Comparison of ENCODE assay signal across 18 mouse cellular contexts in genomic region chr4:11868565-11868964, GRCm38 (mm10).
"Had no signal": no experiment of that assay in that cellular context is flagged by ENCODE, and none has a peak within 500 bp of the region (broad histone marks: within the 10 kb centered on the region; RNA-seq: fewer than 3 reads in every experiment).

No protein-coding gene starts in this region.

- H3K4me1 ChIP-seq: midbrain, embryonic 15.5 days; neural tube, embryonic 12.5 days; stomach, embryonic 15.5 days had no signal

- H3K9ac ChIP-seq: liver, embryonic 15.5 days; lung, embryonic 15.5 days; midbrain, embryonic 13.5 days; midbrain, embryonic 15.5 days; neural tube, embryonic 12.5 days; stomach, embryonic 15.5 days had no signal

- ATAC-seq: lung, postnatal 0 days; midbrain, embryonic 13.5 days; midbrain, embryonic 15.5 days had no signal

- H3K4me2 ChIP-seq: liver, embryonic 15.5 days; lung, embryonic 15.5 days; midbrain, embryonic 11.5 days; midbrain, embryonic 13.5 days; midbrain, embryonic 15.5 days; neural tube, embryonic 12.5 days; stomach, embryonic 15.5 days had no signal

- H3K36me3 ChIP-seq: liver, embryonic 15.5 days; lung, embryonic 15.5 days; midbrain, embryonic 13.5 days; midbrain, embryonic 15.5 days; neural tube, embryonic 12.5 days; stomach, embryonic 15.5 days had no signal

- H3K9me3 ChIP-seq: liver, embryonic 15.5 days; lung, embryonic 15.5 days; megakaryocyte, embryonic 14.5 days; midbrain, embryonic 13.5 days; midbrain, embryonic 15.5 days; neural tube, embryonic 12.5 days; stomach, embryonic 15.5 days had no signal

- DNase-seq: lung, adult 2 months; lung, postnatal 14 days; lung, postnatal 36 days; right cerebral cortex, postnatal 14 days; thymus, adult 2 months; thymus, postnatal 25 days; thymus, postnatal 4 days had no signal

- H3K27ac ChIP-seq: liver, embryonic 15.5 days; lung, embryonic 15.5 days; macrophage; midbrain, embryonic 13.5 days; midbrain, embryonic 15.5 days; neural tube, embryonic 12.5 days; stomach, embryonic 15.5 days; stomach, postnatal 0 days had no signal

- H3K27me3 ChIP-seq: liver, embryonic 15.5 days; lung, embryonic 15.5 days; midbrain, embryonic 13.5 days; midbrain, embryonic 15.5 days; neural tube, embryonic 12.5 days; stomach, embryonic 15.5 days had no signal

- H3K4me3 ChIP-seq: liver, embryonic 15.5 days; lung, embryonic 15.5 days; megakaryocyte, embryonic 14.5 days; midbrain, embryonic 13.5 days; midbrain, embryonic 15.5 days; neural tube, embryonic 12.5 days; stomach, embryonic 15.5 days had no signal
